Mouse (Mus musculus): ENCODE data around the gene Ceacam9. TPM values are rescaled to one million over a fixed set of nuclear protein-coding genes. Genes with fewer than 3 reads are reported as not detected.
A peak's percentile ranks its signal among the peaks of the same experiment; 100 is the strongest.
"Not testable (repeated sequence)": the region's sequence is repeated elsewhere in the genome, so short reads cannot be mapped to it uniquely, and the experiment has no call there.

Ceacam9 gene
- not detected for total RNA-seq (2021)
- long read RNA-seq, experiment 1 = 0 reads
- long read RNA-seq, experiment 2 = 0 reads

DNA sequence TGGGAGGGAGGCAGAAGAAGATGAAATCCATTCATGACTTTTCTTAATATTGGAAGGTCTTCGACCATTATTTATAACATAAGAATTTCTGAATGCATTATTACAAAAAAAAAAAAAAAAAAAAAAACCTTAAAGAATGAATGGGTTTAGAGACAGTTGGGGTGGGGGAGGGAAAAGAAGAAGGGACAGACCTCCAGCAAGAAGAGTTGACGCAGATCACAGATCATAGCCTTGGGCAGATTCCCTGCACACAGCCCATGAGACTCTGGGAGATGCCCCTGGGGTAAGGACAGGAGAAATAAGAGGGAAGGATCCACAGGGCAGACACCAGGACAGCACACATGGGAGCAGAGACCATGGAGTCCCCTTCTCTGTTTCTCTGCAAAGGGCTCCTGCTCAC lies at the start of gene Ceacam9:
Gene Ceacam9, plus strand, starts transcription at position 301 of the 400 bp plus-strand sequence.
- DNase-seq (ENCODE audit: low spot score in 2 of 2) = no peak

- no peak for DNase-seq (ENCODE audit: low spot score in 2 of 2)
These were observed 47.9 kb upstream of the Ceacam9 start for GRCm38 (mm10) chr7:16673823-16674222.

GRCm38 (mm10) chr7:16674699-16675098 lies 47.0 kb upstream of the Ceacam9 start:
- not testable (repeated sequence) for DNase-seq (ENCODE audit: low spot score in 2 of 2)

DNA sequence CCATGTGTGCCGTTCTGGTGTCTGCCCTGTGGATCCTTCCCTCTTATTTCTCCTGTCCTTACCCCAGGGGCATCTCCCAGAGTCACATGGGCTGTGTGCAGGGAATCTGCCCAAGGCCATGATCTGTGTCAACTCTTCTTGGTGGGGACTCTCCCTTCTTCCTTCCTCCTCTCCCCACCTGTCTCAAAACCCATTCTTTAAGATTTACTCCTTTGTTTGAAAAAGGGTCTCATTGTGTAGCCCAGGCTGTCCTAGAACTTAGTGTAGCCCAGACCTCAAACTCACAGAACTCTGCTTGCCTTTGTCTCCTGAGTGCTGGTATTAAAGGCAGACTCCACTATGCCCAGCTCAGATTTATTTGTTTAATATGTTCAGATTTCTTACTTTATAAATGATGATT lies 46.1 kb upstream of the Ceacam9 start, which contains the start of gene Ceacam15:
Gene Ceacam15, minus strand, starts transcription at position 101 of the 400 bp plus-strand sequence.
- DNase-seq (ENCODE audit: low spot score in 2 of 2) = no peak

GRCm38 (mm10) chr7:16680194-16680593 lies 41.5 kb upstream of the Ceacam9 start:
- not testable (repeated sequence) for DNase-seq (ENCODE audit: low spot score in 2 of 2)

- DNase-seq (ENCODE audit: low spot score in 2 of 2) = no peak
These were observed 32.5 kb upstream of the Ceacam9 start for GRCm38 (mm10) chr7:16689196-16689595.

DNA sequence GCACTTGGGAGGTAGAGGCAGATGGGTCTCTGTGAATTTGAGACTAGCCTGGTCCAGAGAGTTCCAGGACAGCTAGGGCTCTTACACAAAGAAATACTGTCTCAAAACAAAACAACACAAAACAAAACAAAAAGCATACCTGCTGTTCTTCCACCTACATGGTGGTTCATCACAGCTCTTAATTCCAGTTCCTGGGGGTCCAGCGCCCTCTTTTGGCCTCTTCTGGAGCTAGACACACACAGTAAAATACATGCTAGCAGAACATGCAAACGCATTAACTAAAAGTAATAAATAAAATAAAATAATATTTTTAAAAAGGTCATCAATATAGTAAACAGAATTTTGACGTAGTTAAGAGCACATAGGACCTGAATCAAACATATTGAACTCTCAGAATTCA lies 26.7 kb upstream of the Ceacam9 start:
- DNase-seq (ENCODE audit: low spot score in 2 of 2) = peak; percentile 16 to 39

DNA sequence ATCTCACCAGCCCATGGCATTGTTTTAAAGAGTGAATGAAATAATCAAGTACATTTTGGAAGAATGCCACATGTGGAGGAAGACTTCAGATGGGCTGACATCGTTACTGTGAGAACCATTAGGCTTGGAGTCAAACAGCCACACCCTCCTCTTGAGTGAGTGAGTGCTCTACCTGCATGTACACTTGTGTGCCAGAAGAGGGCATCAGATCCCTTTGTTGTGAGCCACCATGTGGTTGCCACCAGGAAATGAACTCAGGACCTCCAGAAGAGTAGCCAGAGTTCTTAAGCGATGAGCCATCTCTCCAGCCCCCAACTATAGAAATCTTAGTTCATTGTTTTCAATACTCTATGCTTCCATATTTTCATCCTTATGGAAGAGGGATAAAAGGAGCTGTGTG lies 22.7 kb upstream of the Ceacam9 start:
- no peak for DNase-seq (ENCODE audit: low spot score in 2 of 2)

- no peak for DNase-seq (ENCODE audit: low spot score in 2 of 2)
These were observed 21.1 kb upstream of the Ceacam9 start for GRCm38 (mm10) chr7:16700583-16700982.

DNA sequence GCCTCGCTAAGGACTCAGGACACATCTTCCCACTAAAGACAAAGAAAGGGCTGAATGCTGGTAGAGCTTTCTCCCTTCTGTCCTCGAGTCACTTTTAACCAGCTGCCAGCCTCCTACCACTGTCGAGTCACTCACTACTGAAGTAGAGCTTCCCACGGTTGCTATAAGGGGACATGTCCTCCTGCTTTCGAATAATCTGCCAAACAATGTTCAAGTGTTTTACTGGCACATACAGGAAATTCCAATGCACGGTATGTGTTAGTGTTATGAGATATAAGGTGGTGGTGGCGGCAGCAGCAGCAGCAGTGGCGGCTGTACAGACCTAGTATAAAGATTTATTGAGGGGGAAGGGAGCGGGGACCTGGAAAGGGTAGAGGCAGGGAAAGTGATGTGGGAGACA lies 15.3 kb upstream of the Ceacam9 start:
- no peak for DNase-seq (ENCODE audit: low spot score in 2 of 2)

DNA sequence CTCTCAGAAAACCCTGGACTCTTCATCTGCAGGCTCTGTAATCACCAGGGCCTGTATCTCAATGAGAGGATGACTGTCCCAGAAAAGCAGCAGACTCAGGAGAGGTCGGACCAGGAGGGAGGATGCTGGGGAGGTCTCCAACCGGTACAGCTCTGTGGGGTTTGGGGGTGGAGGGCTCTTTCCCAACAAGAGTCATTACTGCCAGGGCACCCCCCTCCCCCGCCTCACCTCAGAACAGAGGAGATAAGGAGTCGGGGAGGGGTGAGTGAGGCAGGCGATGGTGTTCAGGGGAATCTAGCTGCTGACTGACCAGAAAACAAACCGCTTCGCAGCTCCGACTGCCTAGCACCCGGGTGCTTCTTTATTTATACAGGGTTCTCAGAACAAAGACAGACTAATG lies 13.5 kb upstream of the Ceacam9 start:
- no peak for DNase-seq (ENCODE audit: low spot score in 2 of 2)

- DNase-seq (ENCODE audit: low spot score in 2 of 2) = no peak
These were observed 11.1 kb upstream of the Ceacam9 start for GRCm38 (mm10) chr7:16710604-16711003.

GRCm38 (mm10) chr7:16712633-16713415 lies 8.9 kb upstream of the Ceacam9 start:
- DNase-seq (ENCODE audit: low spot score in 2 of 2) = no peak

GRCm38 (mm10) chr7:16716456-16717152 lies 5.1 kb upstream of the Ceacam9 start:
- not testable (repeated sequence) for DNase-seq (ENCODE audit: low spot score in 2 of 2)

GRCm38 (mm10) chr7:16722490-16722889 lies 761 bp downstream of the Ceacam9 start:
- DNase-seq (ENCODE audit: low spot score in 2 of 2) = not testable (repeated sequence)

DNA sequence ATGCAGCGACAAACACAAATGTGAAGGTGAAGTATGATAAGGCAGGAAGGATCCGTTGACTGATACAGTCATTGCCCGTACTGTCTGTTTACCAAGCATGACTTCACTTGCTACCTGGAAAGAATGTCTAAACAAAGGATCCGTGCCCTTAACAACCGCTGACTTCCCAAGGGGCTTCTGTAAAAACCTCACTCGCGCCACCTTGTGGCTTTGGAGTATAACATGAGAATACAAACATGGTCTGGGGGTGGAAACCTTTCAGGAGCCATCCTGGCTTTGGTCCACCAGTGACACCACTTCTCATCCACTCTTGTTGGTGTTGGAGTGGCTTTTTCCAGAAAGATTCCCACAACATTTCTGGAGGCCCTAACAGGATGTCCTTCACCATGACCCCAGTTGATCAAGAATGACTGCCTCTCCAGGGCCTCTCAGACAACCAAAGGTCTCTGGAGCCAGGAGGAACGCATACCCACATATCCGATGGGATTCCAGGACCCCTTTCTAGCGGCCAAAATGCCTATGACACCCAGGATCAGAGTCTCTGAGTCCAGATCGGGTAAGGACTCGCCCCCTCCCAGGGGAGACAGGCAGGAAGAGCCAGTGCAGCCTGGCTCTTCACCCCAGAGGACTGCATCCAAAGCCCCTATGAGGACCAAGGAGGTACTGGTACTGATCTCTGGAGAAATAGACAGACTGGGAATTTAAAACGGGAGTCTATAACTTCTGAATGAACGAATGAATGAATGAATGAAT lies 7.0 kb downstream of the Ceacam9 start:
- peak; percentile 62 to 68 for DNase-seq (ENCODE audit: low spot score in 2 of 2)

DNA sequence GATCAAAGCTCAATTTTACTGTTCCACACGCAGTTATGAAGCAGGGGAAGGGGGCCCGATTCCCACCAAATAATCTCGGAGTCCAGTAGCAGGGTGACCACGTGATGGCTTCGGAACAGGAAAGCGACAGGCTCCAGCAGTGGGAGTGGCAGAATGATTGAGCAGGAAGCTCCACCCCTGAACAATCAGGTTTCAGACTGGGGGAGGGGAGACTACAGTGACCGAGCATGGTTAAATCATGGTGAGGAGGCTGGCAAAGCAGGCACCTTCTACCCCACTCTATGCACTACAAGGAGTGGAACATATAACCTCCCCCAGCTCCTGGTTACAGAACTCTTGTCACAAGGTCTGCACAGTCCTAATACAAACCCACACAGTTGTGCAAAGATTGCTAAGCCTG lies 7.8 kb downstream of the Ceacam9 start:
- DNase-seq (ENCODE audit: low spot score in 2 of 2) = not testable (repeated sequence)

- no peak for DNase-seq (ENCODE audit: low spot score in 2 of 2)
These were observed 9.1 kb downstream of the Ceacam9 start for GRCm38 (mm10) chr7:16730791-16731190.

DNA sequence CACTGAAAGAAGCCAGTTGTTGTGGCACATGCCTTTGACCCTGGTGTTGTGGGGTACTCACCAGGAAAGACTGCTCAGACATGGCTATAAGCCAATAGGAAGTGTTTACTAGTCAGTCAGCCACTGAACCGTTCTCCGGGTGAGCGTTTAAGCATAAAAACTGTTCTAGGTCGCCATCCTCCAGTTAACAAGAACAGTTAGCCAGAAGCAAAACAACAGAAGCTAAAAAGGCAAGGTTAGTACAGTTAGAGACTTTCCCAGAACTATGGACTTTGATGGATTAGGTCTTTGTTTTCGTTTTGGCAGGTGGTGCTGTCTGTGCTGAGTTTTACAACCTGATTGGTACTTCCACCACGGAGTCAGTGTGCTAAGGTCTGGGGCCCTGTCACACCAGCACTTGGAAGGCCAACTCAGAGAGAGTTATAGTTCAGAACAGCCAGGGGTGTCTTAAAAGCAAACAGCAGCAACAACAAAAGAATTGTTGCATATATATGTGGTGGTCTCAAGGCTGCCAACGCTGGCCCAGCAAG lies 10.2 kb downstream of the Ceacam9 start:
- DNase-seq (ENCODE audit: low spot score in 2 of 2) = no peak

DNA sequence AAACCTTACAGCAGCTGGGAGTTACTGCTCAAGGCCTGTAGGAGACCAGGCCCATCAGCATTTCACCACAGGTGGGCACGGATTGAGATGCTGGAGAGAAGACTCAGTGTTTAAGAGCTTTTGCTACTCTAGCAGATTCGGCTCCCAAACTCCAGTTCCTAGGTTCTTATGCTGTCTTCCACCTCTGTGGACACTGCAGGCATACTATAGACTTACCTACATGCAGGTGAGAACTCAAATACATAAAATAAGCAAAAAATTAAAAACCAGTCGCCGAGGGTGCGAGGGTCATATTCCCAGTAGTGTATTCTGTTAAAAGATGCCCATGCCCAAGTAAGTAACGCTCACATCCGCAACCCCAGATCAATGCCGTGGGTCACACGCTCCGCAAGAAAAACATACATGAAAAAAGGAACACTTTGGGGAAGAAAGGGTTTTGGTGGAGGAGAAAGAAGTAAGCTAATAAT lies 15.9 kb downstream of the Ceacam9 start:
- DNase-seq (ENCODE audit: low spot score in 2 of 2) = no peak

DNA sequence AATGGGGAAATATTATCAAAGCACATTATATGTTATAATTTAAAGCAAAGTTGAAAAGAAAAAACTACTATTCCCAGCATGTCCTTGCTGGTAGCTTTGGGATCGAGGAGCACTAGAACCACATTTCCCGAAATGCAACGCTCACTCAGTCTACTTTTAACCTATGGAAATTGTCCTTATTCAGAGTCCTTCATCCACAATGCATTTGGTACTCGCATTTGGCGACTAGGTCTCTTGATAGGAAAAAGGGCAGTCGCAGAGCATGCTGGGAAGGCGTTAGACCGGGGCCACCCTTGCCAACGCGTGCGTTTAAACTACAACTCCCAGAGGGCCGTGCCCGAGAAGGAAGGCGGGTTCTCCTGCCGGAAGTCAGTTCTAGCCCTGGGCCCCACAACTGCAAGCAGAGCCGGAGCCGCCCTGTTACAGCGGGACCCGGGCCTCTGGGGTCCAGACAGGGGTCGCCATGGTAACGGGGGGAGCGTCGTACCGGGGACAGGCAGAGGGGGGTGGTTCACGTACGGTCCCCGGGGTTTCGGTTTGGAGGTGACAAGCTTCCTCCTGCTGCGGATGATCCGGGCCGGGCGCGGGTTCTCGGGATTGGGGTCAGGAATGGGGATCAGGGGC lies 16.5 kb downstream of the Ceacam9 start, which contains the start of gene Ap2s1:
Gene Ap2s1, plus strand, starts transcription at position 338 of the 624 bp plus-strand sequence.
- DNase-seq (ENCODE audit: low spot score in 2 of 2) = peak; percentile 87 to 88

All from adrenal gland, adult 18-20 months (tissue).